Mouse (Mus musculus): ENCODE results near the gene Odf4.

DNA sequence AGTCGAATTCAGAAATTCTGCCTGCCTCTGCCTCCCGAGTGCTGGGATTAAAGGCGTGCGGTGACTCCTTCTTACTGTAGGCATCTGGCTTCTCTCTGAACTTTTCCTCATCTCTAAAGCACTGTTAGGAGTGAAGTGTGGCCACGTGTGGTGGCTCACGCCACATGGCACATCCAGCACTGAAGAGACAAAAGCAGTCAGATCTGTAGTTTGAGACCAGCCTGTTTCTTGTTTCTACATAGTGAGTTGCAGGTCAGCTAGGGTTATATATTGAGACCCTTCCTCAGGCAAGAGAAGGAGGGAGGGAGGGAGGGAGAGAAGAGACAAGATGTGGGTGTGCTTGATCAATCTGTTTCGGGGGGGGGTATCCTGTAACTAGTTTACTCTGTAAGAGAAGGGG, 48.2 kb upstream of the Odf4 start, which contains the start of gene Rangrf:
- TF ChIP-seq CTCF (IDR thresholded peaks at IDR 0.05; ENCODE audit: control insufficient read depth, insufficient read depth, insufficient replicate concordance, low read depth, low read length) (no peak), POLR2A (IDR thresholded peaks at IDR 0.05; ENCODE audit: control insufficient read depth, low read depth, low read length) (no peak)

All from testis, adult 2 months (tissue).